Mouse (Mus musculus) spleen, adult 2 months (tissue): ENCODE results near the gene Gng2.

Experiments used
- CTCF ChIP-seq: fragments of 200-500 bp; IDR thresholded peaks from 2 replicates; pipeline ENCODE4 v1.5.1; 2011; ENCODE audit warnings: mild to moderate bottlenecking, inconsistent platforms; ENCODE audit not compliant: insufficient read depth, insufficient read length, insufficient replicate concordance; ENCODE audit errors: extremely low read depth
- POLR2A ChIP-seq: fragments of 200-500 bp; IDR thresholded peaks from 2 replicates; pipeline ENCODE4 v1.6.1; 2011; ENCODE audit warnings: low read depth, low read length, inconsistent platforms

DNA sequence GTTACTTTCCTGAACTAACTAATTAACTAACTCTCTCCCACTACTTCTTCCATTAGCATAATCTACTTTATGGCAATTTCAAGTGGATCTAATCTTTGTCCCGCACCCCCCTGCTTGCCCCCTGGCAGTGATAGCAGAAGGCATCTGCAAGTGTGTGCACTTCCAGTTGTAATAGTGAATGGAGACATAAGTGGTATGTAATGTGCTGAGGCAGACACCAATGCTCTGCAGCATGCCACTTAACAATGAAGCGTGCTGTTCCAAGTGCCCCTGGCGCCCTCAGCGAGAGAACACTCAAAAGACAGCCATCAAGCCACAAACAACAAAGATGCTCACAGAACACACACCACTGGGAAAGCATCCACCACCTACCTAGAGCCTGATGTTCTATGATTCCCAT is 76.9 kb downstream of the Gng2 start:
- TF ChIP-seq POLR2A (no peak), CTCF (no peak)
